Mouse (Mus musculus): Measurements from ENCODE around the gene Sh3bgrl2. TPM values are rescaled to one million over a fixed set of nuclear protein-coding genes. Genes with fewer than 3 reads are reported as not detected.

Sh3bgrl2 gene
- polyA plus RNA-seq, 1 experiment from 2014 or later = 33.4 TPM

DNA sequence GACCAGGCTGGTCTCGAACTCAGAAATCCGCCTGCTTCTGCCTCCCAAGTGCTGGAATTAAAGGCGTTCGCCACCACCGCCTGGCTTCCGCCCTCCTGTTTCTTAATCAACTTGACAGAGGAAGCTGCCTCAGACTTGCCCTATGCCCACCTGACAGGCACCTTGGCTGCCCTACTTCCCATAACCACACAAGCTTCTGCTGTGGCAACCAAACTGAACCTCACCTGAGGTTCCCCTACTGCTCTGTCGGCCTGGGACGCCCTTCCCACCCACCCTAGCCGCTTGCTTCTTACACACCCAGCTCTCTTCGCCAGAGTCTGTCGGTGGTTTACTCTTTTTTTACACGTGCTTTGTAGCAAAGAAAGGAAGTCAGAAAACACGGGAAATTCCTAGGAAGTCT lies 103.9 kb downstream of the Sh3bgrl2 start:
- 53% methylated on average over 13 of the region's 13 CpGs for WGBS (ENCODE audit: missing documents)
- Histone ChIP-seq H3K79me2 (ENCODE audit: inconsistent target) (no peaks in the 10 kb centered on the region), H3K4me3 (ENCODE audit: inconsistent target) (no peak overlapping the region), H3K36me3 (ENCODE audit: inconsistent target) (no peaks in the 10 kb centered on the region), H3K27ac (no peak overlapping the region)

DNA sequence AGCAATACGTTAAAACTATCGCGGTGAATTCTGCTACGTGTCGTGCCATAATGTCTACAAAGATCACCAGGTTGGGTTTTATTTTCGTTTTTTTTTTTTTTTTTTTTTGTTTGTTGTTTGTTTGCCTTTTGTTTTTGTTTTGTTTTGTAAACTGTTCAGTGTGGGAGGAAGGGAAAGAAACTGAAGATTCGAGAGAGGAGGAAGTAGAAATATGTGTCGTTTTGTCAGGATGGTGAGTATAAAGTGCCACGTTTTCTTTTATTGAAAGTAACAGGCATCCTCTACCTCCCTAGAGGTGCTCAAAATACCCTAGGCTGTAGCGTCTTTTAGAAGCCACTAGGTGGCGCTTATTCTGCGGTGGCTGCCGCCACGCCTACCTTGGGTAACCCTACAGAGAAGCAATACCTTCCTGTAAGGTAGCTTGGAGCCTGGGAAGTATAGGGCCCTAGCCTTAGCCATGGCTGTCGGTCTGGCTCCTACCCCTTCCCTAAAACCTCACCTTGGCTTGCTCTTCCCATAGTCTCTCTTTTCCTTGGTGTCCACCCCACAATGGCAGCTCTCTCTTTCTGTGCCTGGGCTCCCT lies 104.6 kb downstream of the Sh3bgrl2 start:
- H3K36me3 ChIP-seq (ENCODE audit: inconsistent target) = no peaks in the 10 kb centered on the region
- no peak overlapping the region for H3K4me3 ChIP-seq (ENCODE audit: inconsistent target)
- no peak overlapping the region for H3K27ac ChIP-seq
- 30% methylated on average over 15 of the region's 15 CpGs for WGBS (ENCODE audit: missing documents)
- no peaks in the 10 kb centered on the region for H3K79me2 ChIP-seq (ENCODE audit: inconsistent target)

DNA sequence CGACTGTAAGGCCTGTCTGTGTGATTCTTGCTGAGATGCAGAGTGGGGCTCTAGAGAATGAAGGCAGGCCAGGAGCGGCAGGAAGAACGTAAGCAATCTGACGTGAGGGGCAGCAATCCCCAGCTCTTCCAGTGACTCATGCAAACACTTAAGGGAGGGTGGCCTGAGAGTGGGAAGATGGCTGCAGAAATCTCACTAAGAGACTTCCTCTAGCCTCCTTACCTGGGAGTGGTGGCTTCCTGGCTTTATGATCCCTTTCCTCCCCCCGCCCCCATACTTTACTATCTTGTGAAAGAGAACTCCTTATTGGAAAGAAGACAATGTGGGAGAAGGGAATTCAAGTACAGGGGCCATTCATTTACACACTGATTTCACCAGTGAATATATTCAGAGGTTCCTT lies 106.5 kb downstream of the Sh3bgrl2 start:
- Histone ChIP-seq H3K79me2 (ENCODE audit: inconsistent target) (no peaks in the 10 kb centered on the region), H3K36me3 (ENCODE audit: inconsistent target) (no peaks in the 10 kb centered on the region), H3K27ac (no peak overlapping the region), H3K4me3 (ENCODE audit: inconsistent target) (no peak overlapping the region)
- 71% methylated on average over 5 of the region's 5 CpGs for WGBS (ENCODE audit: missing documents)

DNA sequence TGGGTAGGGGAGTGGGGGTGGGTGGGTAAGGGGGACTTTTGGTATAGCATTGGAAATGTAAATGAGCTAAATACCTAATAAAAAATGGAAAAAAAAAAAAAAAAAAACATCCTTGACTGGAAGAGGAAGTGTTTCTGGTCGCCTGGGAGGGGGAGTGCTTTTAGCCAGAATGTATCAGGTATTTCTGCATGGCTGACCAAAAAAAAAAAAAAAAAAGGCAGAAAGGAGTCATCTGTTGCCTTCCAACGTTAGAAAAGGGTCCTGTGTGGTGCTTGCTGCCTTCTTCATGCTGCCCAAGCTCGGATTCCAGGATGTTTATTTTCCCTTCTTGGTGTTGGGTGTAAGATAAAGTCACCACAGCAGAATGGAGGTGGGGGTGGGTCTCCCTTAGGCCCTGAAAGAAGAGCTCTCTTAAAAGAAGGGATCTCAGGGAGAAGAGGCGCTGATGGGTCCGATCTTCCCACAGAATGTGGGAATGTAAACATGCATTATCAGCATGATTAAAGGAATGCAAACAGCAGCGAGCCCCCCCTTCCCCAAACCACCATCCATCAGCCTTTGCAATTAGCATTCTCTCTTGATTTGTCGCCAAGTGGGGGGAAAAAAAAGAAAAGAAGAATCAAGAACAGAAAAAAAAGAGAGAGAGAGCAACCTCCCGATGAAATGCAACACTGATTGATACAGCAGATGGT lies 109.0 kb downstream of the Sh3bgrl2 start:
- no peak overlapping the region for H3K4me3 ChIP-seq (ENCODE audit: inconsistent target)
- no peaks in the 10 kb centered on the region for H3K79me2 ChIP-seq (ENCODE audit: inconsistent target)
- WGBS (ENCODE audit: missing documents) = 63% methylated on average over 8 of the region's 8 CpGs
- H3K36me3 ChIP-seq (ENCODE audit: inconsistent target) = no peaks in the 10 kb centered on the region
- no peak overlapping the region for H3K27ac ChIP-seq

DNA sequence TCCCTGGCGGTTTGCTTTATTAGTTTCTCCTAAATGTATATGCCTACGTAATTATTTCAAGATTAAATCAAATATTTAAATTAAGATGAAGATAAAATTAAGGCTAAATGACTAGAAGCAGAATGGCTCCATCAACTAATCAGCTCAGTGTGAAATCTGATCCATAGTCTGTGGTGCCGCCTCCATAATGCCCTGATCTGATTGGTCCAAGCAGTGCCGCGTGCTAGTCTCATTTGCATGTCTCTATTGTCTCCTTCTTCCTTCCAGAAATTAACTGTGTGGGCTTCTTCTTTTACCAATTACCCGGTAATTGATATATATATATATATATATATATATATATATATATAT lies 109.5 kb downstream of the Sh3bgrl2 start:
- whole genome bisulfite sequencing (ENCODE audit: missing documents) = 73% methylated on average over 5 of the region's 6 CpGs

GRCm38 (mm10) chr9:83659081-83659480 lies 111.0 kb downstream of the Sh3bgrl2 start:
- H3K4me3 ChIP-seq (ENCODE audit: inconsistent target) = no peak overlapping the region
- no peak overlapping the region for H3K27ac ChIP-seq
- WGBS (ENCODE audit: missing documents) = 90% methylated on average over 2 of the region's 2 CpGs
- no peaks in the 10 kb centered on the region for H3K79me2 ChIP-seq (ENCODE audit: inconsistent target)
- H3K36me3 ChIP-seq (ENCODE audit: inconsistent target) = no peaks in the 10 kb centered on the region

More for the DNA sequence above, 109.5 kb downstream of the Sh3bgrl2 start:
- no peaks in the 10 kb centered on the region for H3K36me3 ChIP-seq (ENCODE audit: inconsistent target)
- H3K79me2 ChIP-seq (ENCODE audit: inconsistent target) = no peaks in the 10 kb centered on the region
- no peak overlapping the region for H3K27ac ChIP-seq
- H3K4me3 ChIP-seq (ENCODE audit: inconsistent target) = no peak overlapping the region

GRCm38 (mm10) chr9:83661811-83662210 lies 113.7 kb downstream of the Sh3bgrl2 start:
- 90% methylated on average over 5 of the region's 5 CpGs for WGBS (ENCODE audit: missing documents)

DNA sequence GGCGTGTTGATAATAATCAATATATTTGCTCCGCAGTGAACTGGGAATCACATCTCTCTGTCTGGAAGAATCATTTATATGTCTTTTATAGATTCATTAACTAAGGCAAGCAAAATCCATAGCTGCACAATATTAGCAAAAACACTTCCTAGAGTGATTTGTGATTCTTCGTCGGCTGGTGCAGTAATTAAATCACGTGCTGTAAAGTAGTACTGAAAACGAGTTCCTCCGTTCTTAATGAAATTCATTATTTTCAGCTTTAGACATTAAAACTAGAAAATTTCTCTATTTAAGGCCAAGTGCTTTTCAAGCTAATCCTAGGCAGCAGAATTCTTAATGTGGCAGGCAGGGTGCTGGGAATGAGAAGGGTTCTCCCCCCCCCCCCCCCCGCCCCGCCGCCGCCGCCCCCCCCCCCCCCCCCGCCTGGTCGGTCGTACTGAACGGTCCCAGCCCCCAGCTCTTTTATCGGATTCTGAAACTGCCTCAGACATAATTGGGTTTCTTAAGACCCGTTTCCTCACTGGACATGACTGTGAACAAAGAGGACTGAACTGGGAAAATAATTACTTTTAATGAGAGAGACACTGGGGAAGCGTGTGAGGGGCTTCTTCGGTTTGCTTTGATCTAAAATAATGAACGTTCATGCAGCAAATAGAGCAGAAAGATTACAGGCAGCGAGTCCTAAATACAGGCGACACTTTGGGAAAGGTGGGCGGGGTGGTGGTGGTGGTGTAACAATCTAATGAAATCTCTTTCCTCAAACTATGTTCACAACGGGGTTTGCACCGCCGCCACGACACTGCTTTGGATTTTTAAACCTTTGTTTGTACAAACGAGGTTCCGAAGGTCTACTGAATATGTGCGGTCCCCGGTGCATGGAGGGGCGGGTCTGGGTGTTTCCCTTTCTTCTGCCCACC lies 116.1 kb downstream of the Sh3bgrl2 start:
- 39% methylated on average over 29 of the region's 33 CpGs for WGBS (ENCODE audit: missing documents)
- Histone ChIP-seq H3K79me2 (ENCODE audit: inconsistent target) (no peaks in the 10 kb centered on the region), H3K4me3 (ENCODE audit: inconsistent target) (no peak overlapping the region)

More at GRCm38 (mm10) chr9:83661811-83662210, 113.7 kb downstream of the Sh3bgrl2 start:
- Histone ChIP-seq H3K36me3 (ENCODE audit: inconsistent target) (no peaks in the 10 kb centered on the region), H3K79me2 (ENCODE audit: inconsistent target) (no peaks in the 10 kb centered on the region), H3K27ac (no peak overlapping the region), H3K4me3 (ENCODE audit: inconsistent target) (no peak overlapping the region)

GRCm38 (mm10) chr9:83664951-83665350 lies 116.8 kb downstream of the Sh3bgrl2 start:
- Histone ChIP-seq H3K4me3 (ENCODE audit: inconsistent target) (no peak overlapping the region), H3K27ac (no peak overlapping the region), H3K36me3 (ENCODE audit: inconsistent target) (no peaks in the 10 kb centered on the region), H3K79me2 (ENCODE audit: inconsistent target) (no peaks in the 10 kb centered on the region)
- WGBS (ENCODE audit: missing documents) = 90% methylated on average over 7 of the region's 8 CpGs

More for the DNA sequence above, 116.1 kb downstream of the Sh3bgrl2 start:
- no peak overlapping the region for H3K27ac ChIP-seq
- no peaks in the 10 kb centered on the region for H3K36me3 ChIP-seq (ENCODE audit: inconsistent target)

DNA sequence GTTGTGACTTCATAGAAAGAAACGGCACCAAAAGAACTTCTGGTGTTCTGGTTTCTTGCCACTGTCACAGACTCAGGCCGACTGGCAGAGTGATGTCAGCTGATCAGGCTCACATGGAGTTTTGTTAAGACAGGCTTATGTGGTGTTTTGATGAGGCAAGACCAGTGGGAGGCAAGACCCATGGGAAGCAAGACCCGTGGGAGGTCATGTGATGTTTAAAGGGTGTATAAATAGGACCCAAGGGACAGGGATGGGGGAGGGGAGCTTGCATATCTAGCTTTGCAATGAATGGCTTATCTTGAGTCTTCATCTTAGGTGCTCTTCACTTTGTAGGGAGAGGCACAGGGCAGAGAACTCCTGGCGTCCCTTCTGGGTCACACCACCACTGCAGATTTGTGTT lies 118.9 kb downstream of the Sh3bgrl2 start:
- Histone ChIP-seq H3K79me2 (ENCODE audit: inconsistent target) (no peaks in the 10 kb centered on the region), H3K27ac (no peak overlapping the region)
- WGBS (ENCODE audit: missing documents) = 76% methylated on average over 4 of the region's 4 CpGs

DNA sequence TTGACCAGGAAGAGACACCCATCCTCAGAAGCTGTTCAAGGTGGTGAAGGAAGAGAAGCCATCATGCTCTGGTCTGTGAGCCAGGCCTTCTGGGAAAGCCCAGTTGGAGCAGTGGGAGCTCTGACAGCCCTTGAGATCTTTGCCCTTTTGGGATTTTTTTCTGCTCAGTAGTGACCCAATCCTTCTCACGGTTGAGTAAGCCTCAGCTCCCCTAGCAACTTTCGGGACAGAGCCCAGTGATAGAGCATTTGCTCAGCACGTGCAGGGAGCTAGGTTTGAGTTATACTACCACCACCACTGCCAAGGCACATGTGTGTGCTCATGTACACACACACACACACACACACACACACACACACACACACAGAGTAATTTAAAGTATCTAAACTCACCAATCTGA lies 131.5 kb downstream of the Sh3bgrl2 start:
- H3K79me2 ChIP-seq (ENCODE audit: inconsistent target) = no peaks in the 10 kb centered on the region
- no peaks in the 10 kb centered on the region for H3K36me3 ChIP-seq (ENCODE audit: inconsistent target)
- 89% methylated on average over 3 of the region's 3 CpGs for WGBS (ENCODE audit: missing documents)
- H3K27ac ChIP-seq = no peak overlapping the region
- H3K4me3 ChIP-seq (ENCODE audit: inconsistent target) = no peak overlapping the region

More for the DNA sequence above, 118.9 kb downstream of the Sh3bgrl2 start:
- H3K36me3 ChIP-seq (ENCODE audit: inconsistent target) = no peaks in the 10 kb centered on the region
- H3K4me3 ChIP-seq (ENCODE audit: inconsistent target) = no peak overlapping the region

GRCm38 (mm10) chr9:83681661-83682655 lies 133.8 kb downstream of the Sh3bgrl2 start:
- no peak overlapping the region for H3K27ac ChIP-seq
- no peak overlapping the region for H3K4me3 ChIP-seq (ENCODE audit: inconsistent target)
- H3K36me3 ChIP-seq (ENCODE audit: inconsistent target) = no peaks in the 10 kb centered on the region
- 65% methylated on average over 10 of the region's 12 CpGs for WGBS (ENCODE audit: missing documents)
- no peaks in the 10 kb centered on the region for H3K79me2 ChIP-seq (ENCODE audit: inconsistent target)

GRCm38 (mm10) chr9:83686511-83687100 lies 138.5 kb downstream of the Sh3bgrl2 start:
- 30% methylated on average over 18 of the region's 18 CpGs for WGBS (ENCODE audit: missing documents)
- Histone ChIP-seq H3K4me3 (ENCODE audit: inconsistent target) (no peak overlapping the region), H3K27ac (no peak overlapping the region)

DNA sequence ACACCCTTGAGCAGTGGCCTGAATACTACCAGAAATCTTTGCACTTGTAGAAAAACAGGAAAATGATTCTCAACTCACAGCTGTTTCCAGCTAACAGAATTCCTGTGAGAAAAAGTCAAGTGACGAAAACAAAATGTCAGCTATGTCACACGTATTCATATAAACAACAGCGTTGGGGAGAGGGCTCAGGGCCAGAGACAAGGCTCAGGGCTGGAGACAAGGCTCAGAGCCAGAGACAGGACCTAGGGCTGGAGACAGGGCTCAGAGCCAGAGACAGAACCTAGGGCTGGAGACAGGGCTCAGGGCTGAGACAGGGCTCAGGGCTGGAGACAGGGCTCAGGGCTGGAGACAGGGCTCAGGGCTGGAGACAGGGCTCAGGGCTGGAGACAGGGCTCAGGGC lies 139.8 kb downstream of the Sh3bgrl2 start:
- Histone ChIP-seq H3K27ac (no peak overlapping the region), H3K79me2 (ENCODE audit: inconsistent target) (no peaks in the 10 kb centered on the region), H3K4me3 (ENCODE audit: inconsistent target) (no peak overlapping the region), H3K36me3 (ENCODE audit: inconsistent target) (no peaks in the 10 kb centered on the region)
- WGBS (ENCODE audit: missing documents) = 74% methylated on average over 3 of the region's 3 CpGs

More at GRCm38 (mm10) chr9:83686511-83687100, 138.5 kb downstream of the Sh3bgrl2 start:
- Histone ChIP-seq H3K79me2 (ENCODE audit: inconsistent target) (no peaks in the 10 kb centered on the region), H3K36me3 (ENCODE audit: inconsistent target) (no peaks in the 10 kb centered on the region)
